Mouse (Mus musculus) myocyte (in vitro differentiated cells): ENCODE measurements around the gene Tma7.

Experiments used
- E2F4 ChIP-seq: IDR thresholded peaks from one replicate; pipeline ENCODE4 v1.6.1; 2011; ENCODE audit warnings: mild to moderate bottlenecking, control low read depth, moderate library complexity; ENCODE audit not compliant: insufficient read depth
- MAX ChIP-seq: IDR thresholded peaks from one replicate; pipeline ENCODE4 v1.6.1; 2011; ENCODE audit warnings: low read depth, mild to moderate bottlenecking, control low read depth
- MYOD1 ChIP-seq, 3 experiments: IDR thresholded peaks; one replicate each; pipeline ENCODE4 v1.6.1; 2011; ENCODE audit warnings: control low read depth in 2 of 3, low read depth in 2 of 3, mild to moderate bottlenecking in 2 of 3, moderate library complexity in 1 of 3; ENCODE audit not compliant: insufficient read length in 2 of 3, control insufficient read depth in 1 of 3
- MYOG ChIP-seq, 3 experiments: IDR thresholded peaks; one replicate each; pipeline ENCODE4 v1.6.1; 2011; ENCODE audit warnings: control low read depth in 2 of 3, low read depth in 2 of 3, mild to moderate bottlenecking in 2 of 3; ENCODE audit not compliant: insufficient read length in 2 of 3, control insufficient read depth in 1 of 3, insufficient read depth in 1 of 3
- POLR2A ChIP-seq: IDR thresholded peaks from one replicate; pipeline ENCODE4 v1.6.1; 2011; ENCODE audit warnings: low read depth, mild to moderate bottlenecking, control low read depth, moderate library complexity; ENCODE audit not compliant: insufficient read length
- POLR2AphosphoS2 ChIP-seq: IDR thresholded peaks from one replicate; pipeline ENCODE4 v1.6.1; 2011; ENCODE audit warnings: low read depth, control low read depth; ENCODE audit not compliant: insufficient read length
- TCF12 ChIP-seq: IDR thresholded peaks from one replicate; pipeline ENCODE4 v1.6.1; 2011; ENCODE audit warnings: mild to moderate bottlenecking, control low read depth; ENCODE audit not compliant: poor library complexity, insufficient read depth, severe bottlenecking
- USF1 ChIP-seq: IDR thresholded peaks from one replicate; pipeline ENCODE4 v1.6.1; 2011; ENCODE audit warnings: low read depth, mild to moderate bottlenecking, control low read depth, moderate library complexity

GRCm38 (mm10) chr9:109046306-109046705 lies 36.1 kb downstream of the Tma7 start:
- no peak for TF ChIP-seq POLR2A
- no peak for TF ChIP-seq MYOG (IDR thresholded peaks at IDR 0.05; ENCODE audit: control insufficient read depth in 1 of 3, insufficient read depth in 1 of 3, insufficient read length in 2 of 3, low read depth in 2 of 3)
- no peak for TF ChIP-seq USF1
- no peak for TF ChIP-seq MAX
- no peak for TF ChIP-seq TCF12
- TF ChIP-seq E2F4, result no peak
- TF ChIP-seq POLR2AphosphoS2, result no peak
- no peak for TF ChIP-seq MYOD1 (IDR thresholded peaks at IDR 0.05; ENCODE audit: control insufficient read depth in 1 of 3, insufficient read length in 2 of 3, low read depth in 2 of 3)
